Mouse (Mus musculus): ENCODE measurements at regions not wholly inside any gene's neighbourhood (a gene's known extent, or its start where the extent isn't known, plus 50 kb on each side); places are given as distances from the start of the nearest gene placed in this dataset.

GRCm38 (mm10) chr16:80196302-80196701, 1004.2 kb upstream of the Ncam2 start:
- DNase-seq (ENCODE audit: low spot score), result no peak

GRCm38 (mm10) chr16:80202811-80203210, 997.7 kb upstream of the Ncam2 start:
- no peak for DNase-seq (ENCODE audit: low spot score)

GRCm38 (mm10) chr16:80212769-80213168, 987.7 kb upstream of the Ncam2 start:
- no peak for DNase-seq (ENCODE audit: low spot score)

GRCm38 (mm10) chr16:80255441-80255840, 945.1 kb upstream of the Ncam2 start:
- DNase-seq (ENCODE audit: low spot score), result peak; percentile 63

- DNase-seq (ENCODE audit: low spot score), result no peak
These were observed 934.3 kb upstream of the Ncam2 start for GRCm38 (mm10) chr16:80266151-80266617.

GRCm38 (mm10) chr16:80272291-80273123, 928.0 kb upstream of the Ncam2 start:
- DNase-seq (ENCODE audit: low spot score), result peak; percentile 46
